Mouse (Mus musculus) heart, embryonic 12.5 days (tissue): ENCODE measurements around the gene Irak3. TPM values are rescaled to one million over a fixed set of nuclear protein-coding genes. Genes with fewer than 3 reads are reported as not detected.

ENCODE experiments used
- ATAC-seq: fragments of 200-750 bp; cut with Nextera tagmentation; 2 replicates; pipeline ENCODE4 v1.8.0; 2017; ENCODE audit warnings: moderate TSS enrichment, moderate library complexity; ENCODE audit not compliant: insufficient number of reproducible peaks, low FRiP score
- H3K27ac ChIP-seq: fragments of 300-500 bp; sonication (generic); 2 replicates; pipeline ENCODE4 v1.5.1; 2016; ENCODE audit warnings: mild to moderate bottlenecking, moderate library complexity; ENCODE audit not compliant: poor library complexity, severe bottlenecking
- H3K27me3 ChIP-seq: fragments of 300-500 bp; sonication (generic); replicated peaks from 2 replicates; pipeline ENCODE4 v1.6.1; 2016; ENCODE audit warnings: mild to moderate bottlenecking, moderate library complexity
- H3K36me3 ChIP-seq: fragments of 300-500 bp; sonication (generic); 2 replicates; pipeline ENCODE4 v1.6.1; 2016; ENCODE audit warnings: mild to moderate bottlenecking, moderate library complexity
- H3K4me1 ChIP-seq: fragments of 300-500 bp; sonication (generic); replicated peaks from 2 replicates; pipeline ENCODE4 v1.6.1; 2016; ENCODE audit warnings: mild to moderate bottlenecking
- H3K4me2 ChIP-seq: fragments of 300-500 bp; sonication (generic); 2 replicates; pipeline ENCODE4 v1.6.1; 2016; ENCODE audit warnings: mild to moderate bottlenecking, moderate library complexity
- H3K4me3 ChIP-seq: fragments of 300-500 bp; sonication (generic); 2 replicates; pipeline ENCODE4 v1.5.1; 2016; ENCODE audit warnings: mild to moderate bottlenecking
- H3K9ac ChIP-seq: fragments of 300-500 bp; sonication (generic); 2 replicates; pipeline ENCODE4 v1.6.1; 2016; ENCODE audit warnings: mild to moderate bottlenecking, moderate library complexity
- H3K9me3 ChIP-seq: fragments of 300-500 bp; sonication (generic); replicated peaks from 2 replicates; pipeline ENCODE4 v1.6.1; 2016; ENCODE audit warnings: mild to moderate bottlenecking, moderate library complexity
- WGBS: fragments of 180-500 bp; shearing (Covaris S2); methylation state at CpG from one replicate; pipeline ENCODE4 v1.1.7; 2016; 5-methylcytosine and 5-hydroxymethylcytosine counted together
- polyA plus RNA-seq: library from polyadenylated mRNA; unstranded; fragments of >200 nt; fragmentation: Nextera tagmentation; extraction: Ambion mirVana; gene quantifications from 2 replicates; pipeline ENCODE4 v1.2.1, GENCODE M21; 2016

Gene Irak3
- polyA plus RNA-seq, 1 experiment from 2014 or later: 0.20 TPM

- H3K4me3 ChIP-seq: no peak overlapping the region
- H3K27me3 ChIP-seq: no peaks in the 10 kb centered on the region
- no peak overlapping the region for H3K4me2 ChIP-seq
- no peaks in the 10 kb centered on the region for H3K9me3 ChIP-seq
- no peak for ATAC-seq
- H3K4me1 ChIP-seq: no peaks in the 10 kb centered on the region
- WGBS: 85% methylated on average over 12 of the region's 12 CpGs
- no peak overlapping the region for H3K9ac ChIP-seq
- peaks cover 84% of the 10 kb centered on the region for H3K36me3 ChIP-seq
- H3K27ac ChIP-seq: no peak overlapping the region
Measured at GRCm38 (mm10) chr10:120092548-120092947, 109.4 kb downstream of the Irak3 start.

Other genes with a start within 250 kb of the Irak3 start
- 6.3 and 8.1 TPM in 2 replicates for gene Helb, start 89.1 kb downstream of the Irak3 start, polyA plus RNA-seq
- 103 and 105 TPM in 2 replicates for gene Tmbim4, start 540 bp downstream of the Irak3 start, polyA plus RNA-seq
- 31.7 and 32.0 TPM in 2 replicates for gene Llph, start 24.9 kb upstream of the Irak3 start, polyA plus RNA-seq